Mouse (Mus musculus): ENCODE results near the gene Ddx46.
"Not testable (repeated sequence)": the region's sequence is repeated elsewhere in the genome, so short reads cannot be mapped to it uniquely, and the experiment has no call there.

Gene Ddx46

GRCm38 (mm10) chr13:55640480-55640879, 5.7 kb downstream of the Ddx46 start:
- peak; percentile 72 for DNase-seq (ENCODE audit: low spot score)

DNA sequence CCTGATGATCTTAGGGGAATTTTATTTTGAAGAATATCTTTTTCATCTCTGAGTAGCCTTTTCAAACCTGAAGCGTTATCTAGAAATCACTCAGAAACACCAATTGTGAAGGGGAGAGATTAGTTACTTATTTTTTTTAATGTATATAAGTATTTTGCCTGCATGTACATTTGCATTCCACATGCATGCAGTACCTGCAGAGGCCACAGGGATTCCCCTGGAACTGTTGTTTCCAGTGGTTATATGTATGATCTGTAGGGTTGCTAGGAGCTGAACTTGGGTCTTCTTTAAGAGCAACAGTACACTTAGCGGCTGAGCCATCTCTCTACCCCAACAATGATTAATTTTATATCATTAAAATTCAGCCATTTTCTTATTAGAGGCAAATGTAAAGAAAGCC, 9.7 kb downstream of the Ddx46 start:
- DNase-seq (ENCODE audit: low spot score): no peak

DNA sequence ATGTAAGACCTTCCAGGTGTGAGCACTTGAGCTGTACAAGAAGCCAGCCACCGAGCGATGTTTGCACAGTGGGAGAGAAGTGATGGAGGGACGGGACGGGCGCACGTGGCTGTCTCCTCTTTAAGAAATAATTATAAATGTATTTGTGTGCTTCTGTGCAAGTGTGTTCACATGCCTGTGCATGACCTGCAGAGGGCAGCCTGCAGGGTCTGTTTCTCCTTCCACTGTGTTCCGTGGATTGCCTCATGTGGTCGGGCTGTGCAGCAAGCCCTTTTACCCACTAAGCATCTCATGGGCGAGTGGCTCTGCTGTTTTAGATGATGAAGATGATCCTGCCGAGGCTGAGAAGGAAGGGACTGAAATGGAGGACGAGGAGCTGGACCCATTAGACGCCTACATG, 15.3 kb downstream of the Ddx46 start:
- no peak for DNase-seq (ENCODE audit: low spot score)

GRCm38 (mm10) chr13:55650980-55651379, 16.2 kb downstream of the Ddx46 start:
- no peak for DNase-seq (ENCODE audit: low spot score)

GRCm38 (mm10) chr13:55668550-55668949, 33.7 kb downstream of the Ddx46 start:
- peak; percentile 12 for DNase-seq (ENCODE audit: low spot score)

DNA sequence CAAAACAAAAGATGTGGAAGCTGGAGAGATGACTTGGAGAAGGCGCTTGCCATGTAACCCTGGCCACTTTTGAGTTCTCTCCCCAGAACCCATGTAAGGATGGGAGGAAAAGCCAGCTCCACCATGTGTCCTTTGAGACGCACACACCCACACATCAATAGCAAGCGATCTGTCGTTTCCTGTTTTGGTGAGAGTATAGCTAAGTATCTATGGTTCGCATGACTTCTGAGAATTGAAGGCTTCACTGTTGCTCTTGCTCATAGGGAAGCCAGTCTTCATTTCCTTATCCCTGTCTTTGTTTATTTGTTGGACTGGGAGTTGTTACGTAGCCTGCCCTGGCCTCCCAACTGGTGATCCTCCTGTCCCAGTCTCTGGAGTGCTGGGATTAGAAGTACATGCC, 37.9 kb downstream of the Ddx46 start:
- no peak for DNase-seq (ENCODE audit: low spot score)

DNA sequence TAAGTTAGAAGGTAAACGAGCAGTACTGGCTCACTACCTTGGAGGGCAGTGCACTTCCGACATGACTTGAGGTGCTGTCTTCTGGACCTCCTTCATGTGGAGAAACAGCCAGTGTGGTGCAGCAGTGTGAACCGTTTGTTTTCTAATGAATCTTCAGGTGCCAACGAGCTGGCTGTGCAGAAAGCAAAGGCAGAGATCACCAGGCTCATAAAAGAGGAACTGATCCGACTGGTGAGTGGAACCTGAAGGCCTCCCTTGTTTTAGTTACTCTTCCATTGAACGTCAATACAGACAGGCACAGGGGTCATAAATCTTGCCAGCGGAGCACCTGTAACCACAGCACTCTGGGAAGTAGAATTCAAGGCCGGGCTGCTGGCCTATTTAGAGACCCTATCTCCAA, 42.5 kb downstream of the Ddx46 start:
- DNase-seq (ENCODE audit: low spot score): no peak

DNA sequence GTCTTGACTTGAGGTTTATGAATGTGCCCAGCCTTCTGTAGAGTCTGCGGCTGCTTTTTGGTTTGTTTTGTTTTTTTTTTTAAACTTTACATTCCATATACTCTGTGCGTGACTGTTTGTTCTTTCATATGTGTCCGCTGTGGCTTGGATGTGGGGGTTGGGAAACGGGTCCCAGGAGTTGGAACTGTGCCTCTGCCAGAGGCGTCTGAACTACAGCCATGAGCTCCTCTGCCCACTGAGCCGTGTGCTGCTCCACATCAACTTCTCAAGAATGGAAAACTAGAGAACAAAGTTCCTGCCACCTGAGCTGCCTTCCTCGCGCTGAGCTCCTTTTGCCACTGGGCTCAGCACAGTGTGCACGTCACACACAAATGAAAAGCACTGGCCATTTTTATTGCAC, 47.4 kb downstream of the Ddx46 start:
- DNase-seq (ENCODE audit: low spot score): no peak

DNA sequence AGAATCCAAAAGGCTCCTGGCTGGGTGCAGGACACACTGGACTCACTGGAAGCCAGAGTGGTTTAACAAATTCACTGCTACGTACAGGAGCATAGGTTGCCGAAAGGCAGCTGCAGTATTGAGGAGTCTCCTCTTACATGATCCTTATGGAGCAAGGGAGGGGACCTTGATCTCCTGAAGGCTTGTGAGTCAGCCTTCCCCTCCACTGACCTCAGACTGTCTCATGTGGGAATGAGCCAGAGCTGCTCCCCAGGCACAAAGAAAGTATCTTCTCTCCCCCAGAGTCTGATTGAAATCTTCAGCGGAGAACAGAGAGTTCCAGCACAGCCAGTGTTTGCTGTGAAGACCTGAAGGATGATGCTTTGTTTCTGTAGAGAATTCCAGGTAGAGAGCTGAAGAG, 48.8 kb downstream of the Ddx46 start:
- DNase-seq (ENCODE audit: low spot score): no peak

DNA sequence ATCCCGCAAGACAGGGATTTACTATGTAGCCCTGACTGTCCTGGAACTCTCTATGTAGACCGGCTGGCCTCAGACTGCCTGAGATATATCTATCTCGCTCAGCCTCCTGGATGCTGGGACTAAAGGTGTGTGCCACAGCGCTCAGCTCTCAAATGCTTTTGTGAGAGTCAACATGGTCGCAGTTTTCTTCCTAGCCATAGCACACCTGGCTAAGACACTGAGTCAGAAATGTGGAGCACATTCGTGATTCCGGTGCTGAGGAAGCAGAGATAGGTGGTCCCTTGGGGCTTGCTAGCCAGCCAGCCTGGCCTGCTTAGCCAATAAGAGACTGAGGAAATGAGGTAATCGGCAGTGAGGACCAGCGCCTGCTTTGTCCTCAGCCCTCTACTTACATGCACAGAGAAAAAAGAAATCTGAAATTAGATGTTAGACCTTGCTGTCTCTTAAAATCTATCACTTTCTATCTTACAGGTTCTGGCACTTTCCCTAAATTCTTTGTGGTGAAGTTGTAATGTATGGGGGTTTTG, 51.3 kb downstream of the Ddx46 start:
- no peak for DNase-seq (ENCODE audit: low spot score)

GRCm38 (mm10) chr13:55687927-55688602, 53.2 kb downstream of the Ddx46 start:
- no peak for DNase-seq (ENCODE audit: low spot score)

GRCm38 (mm10) chr13:55692535-55693242, 57.9 kb downstream of the Ddx46 start, which contains the start of gene B230219D22Rik:
Gene B230219D22Rik (plus strand): TSS chr13:55693124.
- peak; percentile 91 for DNase-seq (ENCODE audit: low spot score)

DNA sequence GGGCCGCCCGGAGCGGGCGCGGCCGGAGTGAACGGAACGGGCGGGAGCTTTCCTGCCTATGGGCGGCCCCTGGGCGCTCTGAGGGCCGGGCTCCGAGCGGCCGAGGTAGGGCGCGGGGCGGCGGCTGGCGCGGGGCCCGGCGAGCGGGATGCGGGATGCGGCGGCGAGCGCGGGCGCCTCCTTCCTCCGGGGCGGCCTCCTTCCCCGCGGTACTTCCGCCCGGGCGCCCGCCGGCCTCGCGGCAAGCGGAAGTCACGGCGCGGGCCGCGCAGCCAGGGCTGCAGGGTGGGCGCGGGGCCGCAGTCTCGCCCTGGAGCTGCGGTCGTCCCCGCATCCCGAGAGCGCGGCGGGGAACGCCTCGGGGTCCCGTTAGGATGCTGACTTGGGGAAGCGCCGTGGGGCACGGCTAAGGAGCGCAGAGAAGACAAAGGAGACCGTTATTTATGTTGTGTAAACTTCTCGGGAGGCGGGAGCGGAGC, 58.5 kb downstream of the Ddx46 start:
- DNase-seq (ENCODE audit: low spot score): no peak

DNA sequence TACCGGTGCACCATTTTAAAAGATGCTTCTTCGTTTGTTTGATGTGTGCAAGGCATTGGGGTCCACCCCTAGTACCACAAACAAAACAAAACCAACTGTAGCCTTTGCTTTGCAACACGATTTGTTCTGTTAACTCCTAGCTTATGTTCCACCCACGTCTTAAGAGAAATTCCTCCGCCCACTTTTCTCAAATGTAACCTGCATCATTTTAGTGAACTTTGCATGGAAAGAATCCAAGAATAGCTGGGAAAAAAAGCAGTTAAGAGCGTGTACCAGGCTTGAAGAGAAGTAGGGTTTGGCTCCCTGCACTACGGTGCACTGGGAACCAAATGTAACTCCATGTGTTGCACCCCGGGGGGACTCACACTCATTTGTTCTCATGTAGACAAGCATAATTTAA, 59.3 kb downstream of the Ddx46 start:
- DNase-seq (ENCODE audit: low spot score): no peak

DNA sequence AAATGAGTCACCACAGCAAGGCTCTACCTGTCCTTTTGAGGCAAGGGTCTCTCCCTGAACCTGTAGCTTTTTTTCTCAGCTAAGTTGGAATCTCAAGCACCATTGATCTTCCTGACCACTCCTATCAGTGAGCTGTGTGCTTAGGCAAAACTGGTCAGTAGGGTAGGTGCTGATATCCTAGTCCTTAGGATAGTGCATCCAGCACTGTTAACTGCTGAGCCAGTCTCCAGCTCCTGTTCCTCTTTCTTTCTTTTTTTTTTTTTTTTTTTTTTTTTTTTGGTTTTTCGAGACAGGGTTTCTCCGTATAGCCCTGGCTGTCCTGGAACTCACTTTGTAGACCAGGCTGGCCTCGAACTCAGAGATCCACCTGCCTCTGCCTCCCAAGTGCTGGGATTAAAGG, 61.2 kb downstream of the Ddx46 start:
- not testable (repeated sequence) for DNase-seq (ENCODE audit: low spot score)

GRCm38 (mm10) chr13:55704301-55704700, 69.5 kb downstream of the Ddx46 start:
- no peak for DNase-seq (ENCODE audit: low spot score)

- DNase-seq (ENCODE audit: low spot score): no peak
These were observed 78.0 kb downstream of the Ddx46 start for GRCm38 (mm10) chr13:55712846-55713245.

GRCm38 (mm10) chr13:55714501-55715166, 79.8 kb downstream of the Ddx46 start, which contains the start of gene Txndc15:
Gene Txndc15 (plus strand): TSS chr13:55714650.
- DNase-seq (ENCODE audit: low spot score): peak; percentile 90

DNA sequence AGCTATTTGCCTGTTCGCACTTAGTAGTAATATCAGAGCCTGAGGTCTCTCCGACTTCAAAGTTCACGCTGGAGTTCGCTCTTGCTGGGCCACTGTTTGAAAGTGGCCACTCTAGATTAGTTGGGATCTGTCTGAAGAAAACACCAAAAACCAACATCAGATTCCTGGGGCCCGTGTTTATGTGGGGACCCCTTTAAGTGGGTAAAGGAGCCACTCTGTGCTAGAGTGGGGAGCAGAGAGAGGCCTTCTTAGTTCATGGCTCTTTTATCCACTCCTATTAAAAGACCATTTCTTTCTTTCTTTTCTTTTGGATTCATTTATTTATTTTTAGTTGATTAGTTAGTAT, 80.3 kb downstream of the Ddx46 start:
- DNase-seq (ENCODE audit: low spot score): no peak

- no peak for DNase-seq (ENCODE audit: low spot score)
These were observed 81.2 kb downstream of the Ddx46 start for GRCm38 (mm10) chr13:55715908-55716510.

- no peak for DNase-seq (ENCODE audit: low spot score)
These were observed 86.7 kb downstream of the Ddx46 start for GRCm38 (mm10) chr13:55721516-55721915.

GRCm38 (mm10) chr13:55721995-55722394, 87.2 kb downstream of the Ddx46 start:
- no peak for DNase-seq (ENCODE audit: low spot score)

Data from ovary, postnatal 36 days (tissue).